Mouse (Mus musculus) neural tube, embryonic 15.5 days (tissue): ENCODE data around the gene Ttll10. TPM values are rescaled to one million over a fixed set of nuclear protein-coding genes. Genes with fewer than 3 reads are reported as not detected.
A peak's percentile ranks its signal among the peaks of the same experiment; 100 is the strongest.

Experiments used
- ATAC-seq: fragments of 200-750 bp; cut with Nextera tagmentation; 2 replicates; pipeline ENCODE4 v1.8.0; 2017; ENCODE audit warnings: mild to moderate bottlenecking, moderate TSS enrichment, moderate library complexity; ENCODE audit not compliant: low FRiP score
- H3K27ac ChIP-seq: fragments of 300-500 bp; sonication (generic); replicated peaks from 2 replicates; pipeline ENCODE4 v1.5.1; 2015; ENCODE audit warnings: mild to moderate bottlenecking, inconsistent platforms
- H3K27me3 ChIP-seq: fragments of 300-500 bp; sonication (generic); replicated peaks from 2 replicates; pipeline ENCODE4 v1.6.1; 2015; ENCODE audit warnings: inconsistent platforms
- H3K36me3 ChIP-seq: fragments of 300-500 bp; sonication (generic); 2 replicates; pipeline ENCODE4 v1.6.1; 2015; ENCODE audit warnings: inconsistent platforms
- H3K4me1 ChIP-seq: fragments of 300-500 bp; sonication (generic); 2 replicates; pipeline ENCODE4 v1.6.1; 2015; ENCODE audit warnings: inconsistent platforms
- H3K4me2 ChIP-seq: fragments of 300-500 bp; sonication (generic); 2 replicates; pipeline ENCODE4 v1.6.1; 2015; ENCODE audit warnings: inconsistent platforms, mild to moderate bottlenecking, moderate library complexity
- H3K4me3 ChIP-seq: fragments of 300-500 bp; sonication (generic); replicated peaks from 2 replicates; pipeline ENCODE4 v1.5.1; 2015; ENCODE audit warnings: mild to moderate bottlenecking, inconsistent platforms
- H3K9ac ChIP-seq: fragments of 300-500 bp; sonication (generic); replicated peaks from 2 replicates; pipeline ENCODE4 v1.6.1; 2015; ENCODE audit warnings: mild to moderate bottlenecking, inconsistent platforms
- H3K9me3 ChIP-seq: fragments of 300-500 bp; sonication (generic); replicated peaks from 2 replicates; pipeline ENCODE4 v1.6.1; 2016; ENCODE audit warnings: inconsistent platforms
- WGBS: fragments of 180-500 bp; shearing (Covaris S2); methylation state at CpG from one replicate; pipeline ENCODE4 v1.1.7; 2015; ENCODE audit warnings: mixed read lengths; 5-methylcytosine and 5-hydroxymethylcytosine counted together
- polyA plus RNA-seq: library from polyadenylated mRNA; unstranded; fragments of >200 nt; fragmentation: Nextera tagmentation; extraction: Ambion mirVana; gene quantifications from 2 replicates; pipeline ENCODE4 v1.2.1, GENCODE M21; 2015

Ttll10 gene
- polyA plus RNA-seq, 1 experiment from 2014 or later = not detected

- WGBS = 77% methylated on average over 9 of the region's 9 CpGs
- Histone ChIP-seq H3K4me1 (0 out of 2 replicates have a peak, but pooled peaks cover 3% of the 10 kb centered on the region), H3K9ac (no peak overlapping the region), H3K4me3 (no peak overlapping the region), H3K27ac (no peak overlapping the region), H3K4me2 (no peak overlapping the region), H3K36me3 (peaks cover 9% of the 10 kb centered on the region; the same call in 1 of the 2 replicates), H3K27me3 (no peaks in the 10 kb centered on the region), H3K9me3 (no peaks in the 10 kb centered on the region)
- no peak for ATAC-seq
Observed at GRCm38 (mm10) chr4:156021942-156022419, 37.2 kb downstream of the Ttll10 start.

DNA sequence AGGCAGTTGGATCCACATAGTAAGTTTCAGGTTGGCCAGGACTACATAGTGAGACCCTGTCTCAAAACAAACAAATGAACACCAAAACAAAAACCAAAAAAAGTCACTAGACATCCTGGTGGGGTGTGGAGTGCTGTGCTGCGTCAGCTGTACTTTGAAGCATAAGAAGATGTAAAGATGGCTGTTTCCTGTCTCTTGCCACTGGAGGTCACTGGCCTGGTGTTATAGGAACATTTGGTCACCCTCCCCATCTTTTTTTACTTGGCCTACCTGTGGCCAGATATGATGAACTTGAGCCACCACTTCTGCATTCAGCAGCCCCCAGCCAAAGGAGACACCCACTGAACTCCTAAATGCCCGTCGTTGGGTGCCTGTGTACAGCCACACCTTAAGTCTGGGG is 37.8 kb downstream of the Ttll10 start:
- peaks cover 12% of the 10 kb centered on the region; the same call in 1 of the 2 replicates for H3K36me3 ChIP-seq
- H3K4me1 ChIP-seq = 0 out of 2 replicates have a peak, but pooled peaks cover 3% of the 10 kb centered on the region
- H3K9ac ChIP-seq = no peak overlapping the region
- no peak overlapping the region for H3K4me2 ChIP-seq
- no peak overlapping the region for H3K4me3 ChIP-seq
- H3K27me3 ChIP-seq = no peaks in the 10 kb centered on the region
- no peak for ATAC-seq
- WGBS = 91% methylated on average over 3 of the region's 3 CpGs
- no peaks in the 10 kb centered on the region for H3K9me3 ChIP-seq
- no peak overlapping the region for H3K27ac ChIP-seq

DNA sequence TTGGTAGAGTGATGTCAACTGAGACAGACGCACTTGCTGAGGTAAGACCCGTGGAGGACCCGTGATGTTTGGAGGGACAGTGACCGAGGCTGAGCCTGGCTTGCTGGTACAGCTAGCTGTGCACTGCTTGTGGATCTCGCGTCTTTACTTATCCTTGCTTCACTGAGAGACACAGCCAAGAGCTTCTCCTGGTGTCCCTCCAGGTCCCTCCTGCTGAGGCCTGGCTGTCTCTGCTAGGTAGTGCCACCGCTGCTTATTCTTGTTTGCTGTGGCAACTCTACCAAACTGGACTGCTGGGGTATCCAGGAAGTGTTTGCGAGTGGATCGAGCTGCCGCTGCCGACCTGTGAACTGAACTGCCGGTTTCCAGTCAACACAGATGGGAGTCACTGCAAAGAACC is 39.4 kb downstream of the Ttll10 start:
- H3K4me1 ChIP-seq = no peaks in the 10 kb centered on the region
- no peak overlapping the region for H3K9ac ChIP-seq
- H3K27me3 ChIP-seq = no peaks in the 10 kb centered on the region
- H3K4me3 ChIP-seq = no peak overlapping the region
- ATAC-seq = no peak
- H3K27ac ChIP-seq = no peak overlapping the region
- H3K4me2 ChIP-seq = no peak overlapping the region
- H3K36me3 ChIP-seq = peaks cover 15% of the 10 kb centered on the region
- 93% methylated on average over 12 of the region's 12 CpGs for WGBS
- no peaks in the 10 kb centered on the region for H3K9me3 ChIP-seq

GRCm38 (mm10) chr4:156014436-156014835 is 44.8 kb downstream of the Ttll10 start:
- WGBS = 96% methylated on average over 2 of the region's 2 CpGs
- no peaks in the 10 kb centered on the region for H3K9me3 ChIP-seq
- peaks cover 42% of the 10 kb centered on the region for H3K36me3 ChIP-seq
- H3K4me3 ChIP-seq = no peak overlapping the region
- H3K4me1 ChIP-seq = no peaks in the 10 kb centered on the region
- H3K27ac ChIP-seq = no peak overlapping the region
- no peak overlapping the region for H3K4me2 ChIP-seq
- H3K27me3 ChIP-seq = no peaks in the 10 kb centered on the region
- H3K9ac ChIP-seq = no peak overlapping the region
- ATAC-seq = no peak

- peaks cover 50% of the 10 kb centered on the region for H3K36me3 ChIP-seq
- H3K4me2 ChIP-seq = no peak within 1 kb of the TSS
- no peak within 1 kb of the TSS for H3K4me3 ChIP-seq
- H3K4me1 ChIP-seq = no peaks in the 10 kb centered on the region
- ATAC-seq = no peak
- H3K27ac ChIP-seq = no peak within 1 kb of the TSS
- H3K9me3 ChIP-seq = no peaks in the 10 kb centered on the region
- H3K27me3 ChIP-seq = no peaks in the 10 kb centered on the region
- no peak within 1 kb of the TSS for H3K9ac ChIP-seq
- 89% methylated on average over 8 of the region's 8 CpGs for WGBS
Observed at GRCm38 (mm10) chr4:156013637-156014036, 45.6 kb downstream of the Ttll10 start, which contains the start of gene Tnfrsf4. TSS of gene Tnfrsf4 (plus strand) at chr4:156013843.

- no peak overlapping the region for H3K9ac ChIP-seq
- no peaks in the 10 kb centered on the region for H3K4me1 ChIP-seq
- H3K36me3 ChIP-seq = peaks cover 88% of the 10 kb centered on the region
- WGBS = 98% methylated on average over 4 of the region's 4 CpGs
- no peaks in the 10 kb centered on the region for H3K9me3 ChIP-seq
- no peak overlapping the region for H3K4me3 ChIP-seq
- no peaks in the 10 kb centered on the region for H3K27me3 ChIP-seq
- no peak overlapping the region for H3K27ac ChIP-seq
- ATAC-seq = no peak
- H3K4me2 ChIP-seq = no peak overlapping the region
Observed at GRCm38 (mm10) chr4:156008369-156008768, 50.8 kb downstream of the Ttll10 start.

GRCm38 (mm10) chr4:156004109-156004508 is 55.1 kb downstream of the Ttll10 start:
- ATAC-seq = no peak
- no peak overlapping the region for H3K9ac ChIP-seq
- H3K27me3 ChIP-seq = no peaks in the 10 kb centered on the region
- no peak overlapping the region for H3K4me2 ChIP-seq
- no peak overlapping the region for H3K27ac ChIP-seq
- 96% methylated on average over 3 of the region's 3 CpGs for WGBS
- H3K36me3 ChIP-seq = peaks cover 90% of the 10 kb centered on the region
- no peaks in the 10 kb centered on the region for H3K9me3 ChIP-seq
- H3K4me3 ChIP-seq = no peak overlapping the region
- H3K4me1 ChIP-seq = no peaks in the 10 kb centered on the region

GRCm38 (mm10) chr4:155993606-155994005 is 65.6 kb downstream of the Ttll10 start:
- no peak for ATAC-seq
- no peaks in the 10 kb centered on the region for H3K9me3 ChIP-seq
- peaks cover 41% of the 10 kb centered on the region for H3K4me1 ChIP-seq
- H3K27ac ChIP-seq = peak overlapping the region; percentile 99
- H3K4me3 ChIP-seq = peak overlapping the region; percentile 70
- 6% methylated on average over 15 of the region's 15 CpGs for WGBS
- H3K9ac ChIP-seq = peak overlapping the region; percentile 69
- no peaks in the 10 kb centered on the region for H3K27me3 ChIP-seq
- peaks cover 23% of the 10 kb centered on the region for H3K36me3 ChIP-seq
- H3K4me2 ChIP-seq = peak overlapping the region; percentile 77

GRCm38 (mm10) chr4:155992906-155993547 is 66.2 kb downstream of the Ttll10 start:
- Histone ChIP-seq H3K4me2 (peak overlapping the region; percentile 77), H3K9ac (peak overlapping the region; percentile 69), H3K36me3 (peaks cover 18% of the 10 kb centered on the region), H3K4me1 (peaks cover 41% of the 10 kb centered on the region), H3K9me3 (no peaks in the 10 kb centered on the region), H3K4me3 (peak overlapping the region; percentile 70), H3K27ac (peak overlapping the region; percentile 99), H3K27me3 (no peaks in the 10 kb centered on the region)
- under 1% methylated on average over 69 of the region's 70 CpGs for WGBS
- ATAC-seq = peak; percentile 87

DNA sequence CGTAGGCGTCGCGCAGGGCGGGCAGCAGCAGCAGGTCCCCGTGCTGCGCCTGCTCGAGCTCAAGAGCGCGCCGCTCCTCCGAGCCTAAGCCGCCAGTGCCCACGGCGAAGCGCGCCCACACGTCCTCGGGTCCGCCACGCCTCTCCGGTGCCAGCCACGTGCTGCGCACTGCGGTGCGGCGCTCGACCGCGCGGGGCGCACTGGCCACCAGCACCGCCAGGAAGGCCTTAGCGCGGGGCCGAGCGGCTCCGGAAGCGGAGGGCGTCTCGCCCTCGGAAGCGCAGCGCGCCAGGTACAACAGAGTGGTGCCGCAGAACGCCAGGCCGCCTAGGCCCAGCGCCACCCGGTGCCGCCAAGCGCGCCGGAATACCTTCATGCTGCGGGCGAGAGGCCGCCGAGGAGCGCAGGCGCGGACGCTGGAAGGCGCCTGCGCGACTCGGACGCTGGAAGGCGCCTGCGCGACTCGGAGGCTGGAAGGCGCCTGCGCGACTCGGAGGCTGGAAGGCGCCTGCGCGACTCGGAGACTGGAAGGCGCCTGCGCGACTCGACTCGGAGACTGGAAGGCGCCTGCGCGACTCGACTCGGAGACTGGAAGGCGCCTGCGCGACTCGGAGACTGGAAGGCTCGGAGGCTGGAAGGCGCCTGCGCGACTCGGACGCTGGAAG is 66.8 kb downstream of the Ttll10 start, which contains the start of the genes B3galt6 and Sdf4:
Gene B3galt6 (minus strand): TSS at position 409 of the 665 bp plus-strand sequence.
Gene Sdf4 (plus strand): TSS at position 632 of the 665 bp plus-strand sequence.
- Histone ChIP-seq H3K4me1 (peaks cover 41% of the 10 kb centered on the region), H3K36me3 (peaks cover 11% of the 10 kb centered on the region), H3K27ac (peak within 1 kb of the TSS; percentile 99), H3K9ac (peak within 1 kb of the TSS; percentile 82), H3K4me3 (peak within 1 kb of the TSS; percentile 70), H3K4me2 (peak within 1 kb of the TSS; percentile 99), H3K9me3 (no peaks in the 10 kb centered on the region), H3K27me3 (no peaks in the 10 kb centered on the region)
- WGBS = under 1% methylated on average over 97 of the region's 99 CpGs
- ATAC-seq = peak; percentile 89

DNA sequence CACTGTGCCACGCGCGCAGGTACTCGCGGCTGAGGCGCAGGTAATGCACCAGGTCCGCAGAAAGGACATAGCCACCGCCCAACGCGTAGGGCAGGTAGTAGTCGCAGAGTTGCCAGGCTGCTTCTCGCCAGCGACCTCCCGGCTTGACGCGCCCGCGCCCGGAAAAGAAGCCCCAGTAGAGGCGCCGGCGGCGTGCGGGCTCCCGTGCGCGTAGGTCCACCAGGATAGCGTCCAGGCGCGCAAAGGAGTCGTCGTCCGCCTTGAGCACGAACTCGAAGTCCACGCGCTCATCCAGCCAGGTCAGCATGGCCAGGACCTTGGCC is 67.3 kb downstream of the Ttll10 start:
- H3K9me3 ChIP-seq = no peaks in the 10 kb centered on the region
- no peaks in the 10 kb centered on the region for H3K27me3 ChIP-seq
- WGBS = 21% methylated on average over 37 of the region's 37 CpGs
- ATAC-seq = no peak; the same call in 1 of the 2 replicates
- peak overlapping the region; percentile 97 for H3K27ac ChIP-seq
- H3K36me3 ChIP-seq = peaks cover 8% of the 10 kb centered on the region
- H3K4me1 ChIP-seq = peaks cover 41% of the 10 kb centered on the region
- H3K4me2 ChIP-seq = peak overlapping the region; percentile 99
- peak overlapping the region; percentile 82 for H3K9ac ChIP-seq
- peak overlapping the region; percentile 70 for H3K4me3 ChIP-seq
